Mouse (Mus musculus) left cerebral cortex, adult 8-10 months (tissue): ENCODE results near the gene Nrxn1. TPM values are rescaled to one million over a fixed set of nuclear protein-coding genes. Genes with fewer than 3 reads are reported as not detected.
A peak's percentile ranks its signal among the peaks of the same experiment; 100 is the strongest.

Experiments
- DNase-seq, 2 experiments: peaks; one replicate each; pipeline ENCODE4 v3.0.0; 2022; ENCODE audit warnings: low spot score in 2 of 2
- total RNA-seq, 4 experiments: library from RNA; stranded (reverse); gene quantifications; 2 replicates each; pipeline ENCODE4 v1.2.4; 2022

Gene Nrxn1
- total RNA-seq = 100 to 1,000 TPM; 513 to 551 (median 531) TPM

DNA sequence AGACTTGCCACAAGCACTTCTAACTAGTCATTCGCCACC, at the start of gene Nrxn1:
TSS of gene Nrxn1 (minus strand) at position 30 of the 39 bp plus-strand sequence.
- no peak for DNase-seq

DNA sequence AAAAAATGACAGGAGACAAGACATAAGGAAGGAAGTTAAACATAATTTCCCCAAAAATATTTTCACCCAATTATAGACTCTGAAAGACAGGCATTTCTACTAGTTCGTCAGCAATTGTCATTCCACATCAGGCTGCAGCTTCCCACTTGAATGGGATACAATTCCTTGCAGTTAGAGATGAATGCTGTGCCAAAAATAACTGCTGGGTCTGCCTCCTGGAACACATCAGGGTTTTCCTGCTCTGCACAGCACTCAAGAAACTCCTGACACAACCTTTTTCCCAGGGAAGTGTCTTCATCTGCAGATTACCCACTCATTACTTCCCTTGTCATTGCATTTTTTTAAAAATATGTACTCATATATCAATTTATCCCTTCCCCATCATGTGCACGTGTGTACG, 44.0 kb upstream of the Nrxn1 start:
- no peak for DNase-seq

DNA sequence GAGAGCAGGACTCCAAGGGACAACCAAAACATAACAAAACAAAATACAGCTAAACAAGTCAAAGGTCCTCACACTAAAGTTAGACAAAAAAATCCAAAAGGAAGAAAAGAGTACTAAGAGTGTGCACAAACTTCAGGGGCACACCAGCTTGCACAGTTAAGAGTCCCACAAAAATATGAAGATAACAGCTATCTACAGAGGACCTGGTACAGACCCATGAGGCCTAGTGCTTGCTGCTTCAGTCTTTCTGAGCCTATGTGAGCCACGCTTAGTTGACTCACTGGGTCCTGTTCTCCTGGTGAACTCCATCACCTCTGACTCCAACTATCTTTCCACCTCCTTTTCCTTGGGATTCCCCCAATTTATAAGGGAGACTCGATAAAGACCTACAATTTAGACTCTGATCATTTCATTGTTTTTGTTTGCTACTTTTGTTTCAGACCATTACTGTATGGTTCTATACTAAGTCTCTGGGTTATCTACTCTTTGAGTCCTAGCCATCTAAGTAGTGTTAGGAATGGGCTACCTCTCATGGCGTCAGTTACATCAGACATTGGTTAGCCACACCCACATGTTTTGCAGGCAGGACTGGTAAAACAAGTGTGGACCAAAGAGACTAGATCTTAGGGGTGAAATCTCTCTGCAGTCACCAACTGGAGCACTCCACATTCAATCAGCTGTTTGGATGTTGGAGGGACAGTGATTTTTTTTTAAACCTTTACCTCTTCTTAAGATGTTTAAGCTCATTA, 20.2 kb upstream of the Nrxn1 start:
- DNase-seq = no peak

DNA sequence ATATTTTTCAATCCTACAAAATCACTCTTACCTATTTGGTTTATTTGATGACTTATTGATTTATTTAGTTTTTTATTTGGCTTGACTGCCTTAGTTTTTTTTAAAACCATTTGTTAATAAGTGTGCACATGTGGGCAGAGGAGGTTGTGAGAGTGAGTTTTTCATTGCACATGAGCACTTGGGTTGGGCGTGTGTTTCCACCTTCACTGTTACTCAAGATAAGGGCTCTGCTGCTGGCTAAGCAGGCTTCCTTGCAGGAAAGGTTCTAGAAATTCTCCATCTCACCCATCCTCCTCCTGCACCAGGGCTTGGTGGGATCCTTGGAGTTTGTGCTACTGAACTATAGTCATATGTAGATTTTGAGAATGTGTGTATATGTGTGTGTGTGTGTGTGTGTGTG, 19.2 kb upstream of the Nrxn1 start:
- DNase-seq = no peak

DNA sequence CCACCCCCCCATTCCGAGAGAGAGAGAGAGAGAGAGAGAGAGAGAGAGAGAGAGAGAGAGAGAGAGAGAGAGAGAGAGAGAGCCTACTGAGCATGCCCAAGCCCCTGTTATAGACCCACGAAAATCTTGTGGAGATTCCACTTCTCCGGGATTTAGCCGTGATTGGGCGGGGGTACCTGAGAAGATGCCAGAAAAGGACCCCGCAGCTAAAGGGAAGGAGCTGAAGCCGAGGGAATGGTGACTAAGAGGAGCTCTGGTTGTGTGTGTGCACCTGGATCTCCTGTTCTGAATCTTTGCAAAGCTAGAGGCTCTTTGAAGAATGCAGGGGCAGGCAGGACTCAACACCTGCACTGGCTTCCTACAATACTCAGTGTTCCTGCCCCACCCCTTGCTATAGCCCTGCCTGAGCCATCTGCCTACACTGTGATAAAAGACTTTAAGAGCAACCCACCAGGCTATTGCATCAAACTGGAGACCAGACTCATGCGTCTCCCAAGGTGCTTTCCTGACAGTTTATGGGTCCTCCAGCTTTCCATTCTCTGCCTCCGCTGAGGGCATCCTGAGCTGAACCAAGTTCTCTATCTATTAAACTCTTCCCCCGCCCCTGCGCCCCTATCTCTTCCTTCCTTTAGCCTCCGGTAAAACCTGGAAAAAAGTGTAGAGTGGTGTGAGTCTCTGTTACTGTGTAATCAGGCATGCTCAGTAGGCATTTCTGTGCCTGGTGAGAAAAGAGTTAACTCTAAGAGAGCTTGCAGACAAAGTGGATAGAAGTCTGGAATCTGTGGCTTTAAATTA, 407 bp upstream of the Nrxn1 start:
- peak; percentile 43 to 44 for DNase-seq

DNA sequence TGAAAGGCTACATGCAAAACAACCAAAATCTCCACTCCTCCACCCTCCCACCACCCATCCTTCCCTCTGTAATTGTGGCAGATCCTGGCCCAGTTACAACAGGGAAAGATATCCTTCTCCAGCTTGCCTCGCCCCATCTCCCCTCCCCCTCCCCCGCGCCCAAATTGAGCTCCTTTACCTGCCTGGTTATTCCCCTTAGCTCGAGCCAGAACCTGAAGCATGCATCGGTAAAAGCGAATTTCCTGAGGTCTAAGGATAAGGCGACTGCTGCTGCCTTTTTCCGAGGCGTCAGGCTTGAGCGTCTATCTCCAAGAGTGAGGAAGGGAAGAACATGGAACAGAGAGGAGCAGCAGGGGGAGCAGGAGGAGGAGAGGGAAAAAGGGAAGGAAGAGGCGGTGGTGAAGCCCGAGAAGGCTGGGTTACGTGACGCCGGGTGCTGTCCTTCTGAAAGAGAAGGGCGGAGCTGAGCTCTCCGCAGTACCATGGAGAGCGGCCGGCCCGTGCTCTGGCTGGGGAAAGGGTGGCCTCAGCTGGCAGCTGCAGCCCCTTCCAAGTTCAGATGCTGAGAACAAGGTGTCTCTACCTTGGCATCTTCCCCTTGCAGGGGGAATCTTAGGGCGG, 340 bp downstream of the Nrxn1 start:
- DNase-seq = peak; percentile 75 to 87

DNA sequence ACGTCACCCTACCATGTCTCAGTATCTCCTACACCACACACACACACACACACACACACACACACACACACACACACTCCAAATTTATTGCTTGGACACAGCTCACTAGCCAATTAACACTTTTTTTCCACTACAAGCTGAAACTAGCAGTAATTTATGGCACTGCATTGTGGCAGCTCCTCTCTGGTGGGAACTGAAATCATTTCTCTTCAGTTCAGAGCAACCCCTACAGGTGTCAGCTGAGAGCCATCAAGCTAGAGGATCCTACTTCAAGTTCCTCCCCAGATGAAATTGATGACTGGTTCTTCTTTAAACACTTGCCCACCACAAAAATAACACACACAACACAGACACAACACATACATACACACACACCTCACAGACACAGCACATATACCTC, 2.2 kb downstream of the Nrxn1 start:
- DNase-seq = no peak

DNA sequence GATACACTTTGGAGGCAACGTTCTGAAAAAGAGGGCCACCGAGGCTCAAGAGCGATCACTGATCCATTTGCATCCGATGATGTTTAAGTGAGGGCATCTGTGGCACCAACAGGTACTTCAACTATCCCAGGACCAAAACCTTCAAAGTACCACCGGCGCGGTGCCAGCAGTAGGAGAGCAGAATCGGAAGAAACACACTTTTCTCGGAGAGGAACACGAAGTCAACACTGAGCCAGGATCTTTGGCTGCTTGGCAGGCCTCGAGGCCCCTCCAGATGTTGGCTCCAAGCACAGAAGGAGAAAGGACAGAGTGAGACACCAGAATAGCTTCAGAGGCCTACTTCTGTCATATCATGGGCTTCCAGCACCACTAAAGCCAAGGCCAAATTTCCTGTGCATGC, 3.9 kb downstream of the Nrxn1 start:
- peak in 1 of 2 experiments; percentile 8 for DNase-seq

DNA sequence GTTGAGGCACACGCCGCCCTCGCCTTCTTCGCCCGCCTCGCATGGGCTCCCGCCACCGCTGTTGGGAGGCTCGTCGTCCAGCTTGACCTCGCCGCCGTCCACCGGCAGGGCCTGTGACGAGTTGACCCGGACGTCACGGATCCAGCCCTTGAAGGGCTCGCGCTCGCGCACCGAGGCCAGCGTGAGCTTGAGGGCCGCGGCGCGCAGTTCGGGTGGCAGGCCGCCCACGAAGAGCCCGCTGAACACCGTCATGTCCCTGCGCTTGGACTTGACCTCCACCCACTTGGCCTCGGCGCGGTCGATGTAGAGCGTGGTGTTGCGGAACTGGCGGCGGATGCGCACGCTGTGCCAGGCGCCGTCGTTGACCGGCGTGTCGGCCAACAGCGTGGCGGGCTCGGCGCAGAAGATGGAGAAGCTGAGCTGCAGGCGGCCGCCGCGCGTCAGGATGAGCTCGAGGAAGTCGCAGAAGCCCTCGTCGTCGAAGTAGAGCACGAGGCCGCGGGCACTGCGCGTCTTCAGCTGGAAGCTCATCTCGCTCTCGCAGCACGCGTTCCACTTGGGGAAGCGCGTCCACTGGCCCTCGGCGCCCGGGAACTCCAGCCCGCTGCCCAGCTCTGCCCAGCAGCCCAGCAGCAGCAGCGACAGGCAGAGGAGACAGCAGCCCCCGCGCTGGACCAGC, 4.7 kb downstream of the Nrxn1 start:
- peak in 1 of 2 experiments; percentile 17 for DNase-seq

DNA sequence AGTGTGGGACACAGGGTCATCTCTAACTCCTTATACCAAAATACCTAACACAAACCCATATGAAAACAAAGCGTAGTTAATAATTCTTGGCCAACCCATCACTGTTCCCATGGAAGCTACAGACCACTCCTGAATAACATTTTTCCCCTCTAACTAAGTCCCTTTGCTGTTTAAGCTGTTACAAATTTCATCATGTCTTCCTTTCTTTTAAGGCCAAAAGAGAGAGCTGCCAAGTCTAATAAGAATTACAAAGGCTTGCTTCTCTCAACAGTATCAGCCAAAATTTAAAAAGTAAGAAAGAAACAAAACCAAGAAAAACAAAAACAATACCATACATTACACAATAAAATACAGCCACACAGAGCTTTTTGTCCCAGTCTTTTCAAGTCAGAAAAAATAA, 6.5 kb downstream of the Nrxn1 start:
- no peak for DNase-seq

DNA sequence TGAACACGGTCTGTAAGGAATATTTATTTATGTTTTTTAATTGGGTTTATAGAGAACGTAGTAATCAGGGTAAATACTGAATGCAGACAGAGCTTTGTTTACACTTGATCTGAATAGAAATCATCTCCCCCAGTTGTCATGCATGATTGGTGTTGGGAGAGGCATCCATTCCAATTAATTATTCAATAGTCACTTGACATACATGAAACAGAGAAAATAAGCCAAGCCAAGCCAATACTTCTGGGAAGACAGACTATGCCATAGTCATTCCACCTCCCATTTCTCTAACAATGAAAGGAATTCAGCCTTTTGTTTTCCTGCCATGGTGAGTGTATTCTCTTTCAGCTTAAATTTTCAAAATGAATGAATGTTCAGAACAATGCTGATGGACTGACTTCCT, 7.5 kb downstream of the Nrxn1 start:
- no peak for DNase-seq

DNA sequence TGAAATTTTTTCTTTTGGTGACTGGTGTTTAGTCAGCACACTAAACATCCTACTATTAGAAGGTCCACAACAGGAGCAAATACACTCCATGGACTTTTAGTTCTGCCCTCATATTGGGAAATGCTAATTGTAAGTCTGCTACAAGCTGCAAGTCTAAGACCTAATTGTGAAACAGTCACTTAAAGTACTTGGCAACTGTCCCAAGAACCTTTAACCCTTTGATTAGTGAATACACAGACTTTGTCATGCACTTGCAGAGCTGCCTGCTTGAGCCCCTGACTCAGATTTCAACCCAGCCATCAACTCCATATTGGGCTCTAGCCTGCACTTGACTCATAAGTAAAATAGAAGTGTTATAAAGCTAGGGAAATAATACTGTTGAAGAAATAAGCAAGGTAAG, 13.8 kb downstream of the Nrxn1 start:
- no peak for DNase-seq

DNA sequence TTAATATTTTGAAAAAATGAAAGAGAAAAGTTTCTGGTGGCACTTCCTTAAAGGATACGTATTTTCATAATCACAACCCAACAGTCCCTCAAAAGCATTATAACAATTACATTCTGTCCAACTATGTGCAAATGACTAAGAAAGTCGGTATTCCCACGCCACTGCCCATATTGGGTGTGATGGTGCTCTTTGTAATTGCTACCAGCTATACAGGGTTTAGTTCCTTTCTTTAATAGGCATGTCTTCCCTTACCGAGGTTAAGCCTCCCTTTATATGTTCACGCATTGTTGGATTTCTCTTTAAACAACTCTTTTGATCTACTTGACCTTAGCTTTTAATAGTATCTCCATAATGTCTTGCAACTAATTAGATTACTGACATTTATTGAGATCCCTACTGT, 18.1 kb downstream of the Nrxn1 start:
- no peak for DNase-seq

DNA sequence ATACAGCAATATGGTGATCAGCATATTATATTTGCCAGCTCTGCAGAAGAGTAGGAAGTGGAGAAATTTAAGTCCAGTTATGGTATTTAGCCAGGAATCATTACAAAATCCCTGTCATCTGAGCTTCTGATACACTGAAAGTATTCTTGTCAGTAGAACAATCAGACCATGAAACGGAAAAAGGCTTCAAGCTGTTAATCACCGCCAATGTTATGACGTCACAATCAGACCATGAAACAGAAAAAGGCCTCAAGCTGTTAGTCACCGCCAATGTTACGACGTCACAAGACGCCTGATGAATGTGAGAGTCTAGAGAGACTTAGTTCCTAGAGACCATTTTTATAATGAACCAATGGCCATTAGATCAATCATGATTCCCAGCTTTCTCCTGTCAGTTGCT, 59.4 kb downstream of the Nrxn1 start:
- DNase-seq = no peak

DNA sequence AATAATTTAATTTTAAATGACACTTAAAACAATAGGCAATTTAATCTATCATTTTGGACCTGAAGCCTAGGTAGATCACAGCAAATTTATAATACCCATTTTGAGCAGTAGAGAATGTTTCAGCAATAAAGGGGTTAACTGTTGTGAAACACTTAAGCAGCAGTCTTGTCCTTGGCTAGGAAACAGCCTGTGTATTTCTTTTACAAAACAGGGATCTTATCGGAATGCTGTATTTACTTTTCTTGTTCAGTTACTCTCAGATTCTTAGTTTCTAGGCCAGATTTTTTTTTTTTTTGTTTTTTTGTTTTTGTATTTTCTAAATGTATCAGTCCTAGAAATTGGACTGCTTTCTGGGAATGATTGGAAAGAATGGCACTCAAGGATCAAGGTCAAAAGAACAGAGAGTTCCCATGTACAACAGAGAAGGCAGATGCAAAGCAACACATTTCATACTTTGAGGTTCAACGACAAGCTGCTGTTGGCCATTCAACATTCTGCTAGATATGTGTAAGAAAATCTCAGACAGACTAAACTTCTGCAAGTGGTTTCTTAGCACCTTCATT, 67.7 kb downstream of the Nrxn1 start:
- no peak for DNase-seq

DNA sequence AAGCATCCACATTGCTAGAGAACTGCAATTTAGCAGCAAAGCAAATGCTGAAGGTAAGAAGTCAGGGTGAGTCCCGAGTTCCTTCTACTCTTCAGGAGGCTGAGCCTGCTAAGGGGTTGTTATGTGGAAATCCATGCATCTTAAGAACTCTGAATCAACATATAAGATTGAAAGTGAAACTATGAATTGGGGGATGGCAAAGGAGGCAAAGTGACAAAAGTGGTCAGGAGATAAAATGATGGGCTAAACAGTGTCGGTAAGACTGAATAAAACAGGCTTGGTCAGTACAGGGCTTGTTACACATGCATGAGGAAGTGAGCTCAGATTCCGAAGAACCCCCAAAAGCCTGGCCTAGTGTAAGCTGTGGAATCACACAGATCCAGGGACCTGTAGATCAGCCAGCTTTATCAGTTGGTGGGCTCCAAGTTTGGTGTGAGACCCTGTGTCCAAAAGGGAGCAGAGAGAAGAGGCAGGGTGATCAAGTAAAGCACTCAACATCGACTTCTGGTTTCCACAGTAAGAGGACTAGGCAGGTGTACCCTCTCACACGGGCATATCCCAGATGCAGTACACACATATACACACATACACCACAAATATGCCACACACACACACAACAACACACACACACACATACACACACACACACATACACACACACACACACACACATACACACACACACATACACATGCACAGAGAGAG, 85.3 kb downstream of the Nrxn1 start:
- no peak for DNase-seq

DNA sequence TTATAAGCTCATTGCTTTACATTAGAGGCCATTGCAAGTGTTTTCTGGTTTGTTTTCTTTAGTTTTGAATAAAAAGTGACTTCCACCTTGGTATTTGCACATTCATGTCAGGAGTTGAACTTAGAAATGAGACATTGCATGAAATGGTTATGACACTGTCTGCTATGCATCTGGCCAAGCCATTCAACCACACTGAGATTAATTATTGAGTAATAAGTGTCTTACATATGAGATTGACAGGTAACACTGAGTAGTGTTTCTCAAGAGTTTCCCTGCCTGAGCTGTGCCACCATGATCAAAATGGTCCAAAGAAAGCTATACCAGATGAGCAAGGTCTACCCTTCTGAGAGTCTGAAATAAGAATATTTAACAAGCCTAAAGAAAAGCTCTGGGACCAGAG, 92.5 kb downstream of the Nrxn1 start:
- no peak for DNase-seq

DNA sequence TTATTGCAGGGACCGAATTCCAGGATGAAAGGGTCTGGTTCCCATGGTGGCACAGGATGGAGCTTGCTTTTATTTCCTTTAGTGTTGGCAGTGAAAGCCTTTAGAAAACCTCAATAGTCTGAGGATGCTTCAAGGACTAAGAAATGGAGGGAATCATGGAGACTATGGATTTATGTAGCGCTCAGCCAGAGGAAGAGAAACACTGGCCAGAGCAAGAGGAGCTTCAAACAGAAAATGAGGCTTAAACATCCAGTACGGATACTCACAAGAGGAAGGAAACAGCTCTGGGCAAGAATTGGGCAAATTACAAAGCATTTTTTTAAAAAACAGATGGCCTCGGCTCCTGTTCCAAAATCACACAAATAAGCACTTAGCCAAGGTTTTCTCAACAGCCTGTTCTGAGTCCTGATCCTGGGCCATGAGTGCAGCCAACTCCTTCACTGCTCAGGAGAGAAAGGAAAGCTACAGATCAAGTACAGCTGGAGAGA, 93.2 kb downstream of the Nrxn1 start:
- DNase-seq = peak in 1 of 2 experiments; percentile 28

DNA sequence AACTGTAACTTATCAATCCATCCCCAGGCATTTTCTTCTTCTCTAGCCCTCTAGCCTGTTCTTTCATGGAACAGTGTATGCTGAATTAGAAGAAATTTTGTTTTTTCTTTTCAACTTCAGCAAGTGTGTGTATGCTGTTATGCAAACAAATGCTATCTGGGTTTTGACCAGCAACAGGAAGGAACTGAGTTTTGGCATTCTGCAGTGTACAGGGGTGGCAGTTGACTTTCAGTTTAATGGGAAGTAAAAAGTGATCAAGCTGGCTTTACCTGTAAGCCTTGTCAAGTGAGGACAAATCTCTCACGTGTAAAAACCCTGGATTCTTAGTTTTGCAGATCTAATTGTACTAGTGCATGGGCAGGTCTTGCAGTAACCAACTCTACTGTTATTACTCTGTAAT, 95.2 kb downstream of the Nrxn1 start:
- no peak for DNase-seq

DNA sequence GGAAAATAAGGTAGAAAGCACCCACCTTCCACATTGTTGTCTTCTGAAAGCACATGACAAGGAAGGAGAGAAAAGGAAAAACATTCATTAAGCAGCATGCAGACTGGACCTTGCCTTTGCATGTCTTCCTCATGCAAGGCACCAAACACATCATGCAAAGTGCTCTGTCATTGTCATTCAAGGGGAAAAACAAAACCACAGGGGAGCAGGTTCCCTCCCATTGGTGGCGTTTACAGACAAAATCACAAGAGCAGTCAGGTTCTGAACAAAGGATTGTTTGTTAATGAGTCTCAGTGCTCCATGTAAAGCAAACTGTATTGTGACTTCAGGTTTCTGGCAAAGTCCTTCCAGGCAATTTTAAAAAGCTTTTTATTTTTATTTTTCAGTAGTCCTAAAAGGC, 97.4 kb downstream of the Nrxn1 start:
- DNase-seq = no peak

DNA sequence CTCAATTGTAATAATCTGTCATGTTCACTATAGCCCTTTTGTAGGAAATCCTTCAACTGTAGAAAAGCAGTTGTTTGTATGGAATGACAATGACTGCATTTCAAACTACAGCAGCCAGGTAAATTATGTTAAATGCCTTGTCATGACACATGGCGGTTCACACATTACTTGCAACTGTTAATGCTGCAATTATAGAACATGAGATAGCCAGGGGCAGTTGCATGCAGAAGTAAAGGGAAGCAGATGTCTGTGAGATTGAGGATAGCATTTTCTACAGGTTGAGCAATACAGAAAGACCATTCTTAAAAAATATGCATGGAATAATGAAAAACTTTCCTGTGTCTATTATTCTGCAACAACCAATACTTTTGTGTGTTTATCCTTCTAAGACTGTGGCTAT, 98.6 kb downstream of the Nrxn1 start:
- no peak for DNase-seq

DNA sequence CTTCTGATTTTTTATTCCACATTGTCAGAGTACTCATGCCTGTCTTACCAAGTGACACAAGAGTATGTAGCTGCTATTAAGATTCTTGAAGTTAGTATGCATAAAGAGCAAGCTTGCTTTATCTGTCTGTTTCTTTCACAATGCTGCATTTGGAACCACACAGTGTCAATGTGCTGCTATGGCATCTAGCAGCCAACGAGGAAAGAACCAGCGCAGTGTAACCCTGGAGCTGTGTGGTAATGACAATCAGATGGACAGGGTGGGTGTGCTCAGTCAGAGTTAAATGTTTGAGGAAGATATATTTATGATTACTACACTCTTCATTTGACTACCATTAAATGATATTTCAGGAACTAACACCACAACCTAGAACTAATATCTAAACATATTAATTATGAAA, 102.1 kb downstream of the Nrxn1 start:
- DNase-seq = no peak
